Mouse (Mus musculus) liver, adult 2 months (tissue): ENCODE measurements around the gene Stard3. TPM values are rescaled to one million over a fixed set of nuclear protein-coding genes. Genes with fewer than 3 reads are reported as not detected.

ENCODE experiments used
- DNase-seq: peaks from one replicate; pipeline ENCODE4 v3.0.0-alpha.2; 2011; ENCODE audit warnings: low read depth, low spot score; ENCODE audit errors: extremely low read depth
- H3K27ac ChIP-seq: fragments of 200-500 bp; replicated peaks from 2 replicates; pipeline ENCODE4 v1.5.1; 2012; ENCODE audit warnings: low read depth, mild to moderate bottlenecking, control low read depth, inconsistent platforms, low read length; ENCODE audit not compliant: insufficient read depth
- H3K27me3 ChIP-seq: fragments of 200-500 bp; 2 replicates; pipeline ENCODE4 v1.6.1; 2012; ENCODE audit warnings: mild to moderate bottlenecking, moderate library complexity, low read length, inconsistent platforms; ENCODE audit not compliant: control insufficient read depth, insufficient read depth
- H3K36me3 ChIP-seq: fragments of 200-500 bp; 2 replicates; pipeline ENCODE4 v1.6.1; 2012; ENCODE audit warnings: low read length, inconsistent platforms; ENCODE audit not compliant: control insufficient read depth, insufficient read depth
- H3K4me1 ChIP-seq: fragments of 200-500 bp; 2 replicates; pipeline ENCODE4 v1.6.1; 2011; ENCODE audit warnings: low read length; ENCODE audit not compliant: control insufficient read depth, insufficient read depth
- H3K4me3 ChIP-seq: fragments of 200-500 bp; 2 replicates; pipeline ENCODE4 v1.5.1; 2011; ENCODE audit warnings: low read depth, mild to moderate bottlenecking, control low read depth, low read length, moderate library complexity; ENCODE audit not compliant: insufficient read depth
- H3K79me2 ChIP-seq: fragments of 200-500 bp; 2 replicates; pipeline ENCODE4 v1.6.1; 2012; ENCODE audit warnings: inconsistent platforms, mild to moderate bottlenecking, low read length, moderate library complexity; ENCODE audit not compliant: control insufficient read depth, insufficient read depth
- H3K9ac ChIP-seq: fragments of 200-500 bp; 2 replicates; pipeline ENCODE4 v1.6.1; 2012; ENCODE audit warnings: low read depth, mild to moderate bottlenecking, control low read depth, inconsistent platforms, low read length
- CTCF ChIP-seq: fragments of 200-500 bp; IDR thresholded peaks from 2 replicates; pipeline ENCODE4 v1.5.1; 2011; ENCODE audit warnings: low read depth, low read length, control low read depth
- POLR2A ChIP-seq: fragments of 200-500 bp; IDR thresholded peaks from 2 replicates; pipeline ENCODE4 v1.6.1; 2011; ENCODE audit warnings: low read length, control low read depth; ENCODE audit not compliant: insufficient read depth; ENCODE audit errors: extremely low read depth
- WGBS: fragments of 180-500 bp; shearing (Covaris S2); methylation state at CpG from one replicate; pipeline ENCODE4 v1.1.7; 2018; 5-methylcytosine and 5-hydroxymethylcytosine counted together
- polyA plus RNA-seq: library from polyadenylated mRNA; depleted of rRNA; stranded (reverse); fragments of >200 nt; gene quantifications from 2 replicates; pipeline ENCODE4 v1.2.3, GENCODE M21; 2012
- total RNA-seq: library from RNA; depleted of rRNA; stranded (reverse); fragments of >200 nt; gene quantifications from 2 replicates; pipeline ENCODE4 v1.2.3, GENCODE M21; 2014

Stard3 gene
- total and polyA plus RNA-seq, 2 experiments = 11.9 to 41.1 TPM

GRCm38 (mm10) chr11:98340597-98340996 lies 17.6 kb upstream of the Stard3 start:
- WGBS = 27% methylated on average over 4 of the region's 4 CpGs
- peaks cover 10% of the 10 kb centered on the region; the same call in 1 of the 2 replicates for H3K27me3 ChIP-seq

GRCm38 (mm10) chr11:98341174-98341573 lies 17.0 kb upstream of the Stard3 start:
- H3K79me2 ChIP-seq = no peaks in the 10 kb centered on the region
- no peak overlapping the region for H3K27ac ChIP-seq
- no peaks in the 10 kb centered on the region for H3K36me3 ChIP-seq
- H3K4me3 ChIP-seq = no peak overlapping the region
- H3K4me1 ChIP-seq = no peaks in the 10 kb centered on the region; the same call in none of the 2 replicates
- H3K9ac ChIP-seq = no peak overlapping the region
- no peak for DNase-seq
- peaks cover 10% of the 10 kb centered on the region; the same call in 1 of the 2 replicates for H3K27me3 ChIP-seq
- TF ChIP-seq POLR2A (no peak), CTCF (no peak)
- WGBS = 73% methylated on average over 4 of the region's 4 CpGs

More at GRCm38 (mm10) chr11:98340597-98340996, 17.6 kb upstream of the Stard3 start:
- Histone ChIP-seq H3K4me1 (no peaks in the 10 kb centered on the region; the same call in none of the 2 replicates), H3K9ac (no peak overlapping the region), H3K27ac (no peak overlapping the region), H3K36me3 (no peaks in the 10 kb centered on the region), H3K79me2 (no peaks in the 10 kb centered on the region), H3K4me3 (no peak overlapping the region)
- TF ChIP-seq CTCF (no peak), POLR2A (no peak)
- DNase-seq = no peak

- Histone ChIP-seq H3K36me3 (no peaks in the 10 kb centered on the region), H3K9ac (no peak overlapping the region), H3K79me2 (no peaks in the 10 kb centered on the region), H3K4me3 (no peak overlapping the region; the same call in 1 of the 2 replicates), H3K27me3 (peaks cover 14% of the 10 kb centered on the region; the same call in 1 of the 2 replicates), H3K4me1 (no peaks in the 10 kb centered on the region; the same call in none of the 2 replicates), H3K27ac (no peak overlapping the region)
- WGBS = 4% methylated on average over 29 of the region's 29 CpGs
- peak; percentile 65 for DNase-seq
- TF ChIP-seq POLR2A (no peak), CTCF (peak; percentile 100)
Observed at GRCm38 (mm10) chr11:98342000-98342945, 15.9 kb upstream of the Stard3 start.

- H3K79me2 ChIP-seq = no peaks in the 10 kb centered on the region
- H3K9ac ChIP-seq = no peak overlapping the region
- 2% methylated on average over 14 of the region's 14 CpGs for WGBS
- no peaks in the 10 kb centered on the region for H3K36me3 ChIP-seq
- TF ChIP-seq POLR2A (no peak), CTCF (peak; percentile 85)
- peaks cover 23% of the 10 kb centered on the region for H3K27me3 ChIP-seq
- no peak overlapping the region for H3K27ac ChIP-seq
- no peaks in the 10 kb centered on the region; the same call in 1 of the 2 replicates for H3K4me1 ChIP-seq
- H3K4me3 ChIP-seq = no peak overlapping the region
- DNase-seq = peak; percentile 41
Observed at GRCm38 (mm10) chr11:98345253-98345652, 12.9 kb upstream of the Stard3 start.

- WGBS = 28% methylated on average over 9 of the region's 9 CpGs
- Histone ChIP-seq H3K9ac (no peak overlapping the region), H3K4me3 (no peak overlapping the region), H3K79me2 (no peaks in the 10 kb centered on the region), H3K27me3 (peaks cover 23% of the 10 kb centered on the region), H3K36me3 (no peaks in the 10 kb centered on the region), H3K27ac (no peak overlapping the region), H3K4me1 (no peaks in the 10 kb centered on the region; the same call in 1 of the 2 replicates)
- DNase-seq = no peak
- TF ChIP-seq CTCF = no peak
- no peak for TF ChIP-seq POLR2A
Observed at GRCm38 (mm10) chr11:98346168-98346567, 12.0 kb upstream of the Stard3 start.
